Mouse (Mus musculus) embryonic facial prominence, embryonic 14.5 days (tissue): ENCODE data around the gene Rab19. TPM values are rescaled to one million over a fixed set of nuclear protein-coding genes. Genes with fewer than 3 reads are reported as not detected.
"Not testable (repeated sequence)": the region's sequence is repeated elsewhere in the genome, so short reads cannot be mapped to it uniquely, and the experiment has no call there.

Experiments used
- ATAC-seq: fragments of 200-750 bp; cut with Nextera tagmentation; 2 replicates; pipeline ENCODE4 v1.8.0; 2017; ENCODE audit warnings: low read depth, moderate number of reproducible peaks, moderate TSS enrichment
- DNase-seq: peaks from one replicate; pipeline ENCODE4 v3.0.0-alpha.2; 2015; ENCODE audit warnings: low spot score
- H3K27ac ChIP-seq: fragments of 300-500 bp; sonication (generic); replicated peaks from 2 replicates; pipeline ENCODE4 v1.5.1; 2014; ENCODE audit warnings: low read depth, mild to moderate bottlenecking, low read length, moderate library complexity
- H3K27me3 ChIP-seq: fragments of 300-500 bp; sonication (generic); replicated peaks from 2 replicates; pipeline ENCODE4 v1.6.1; 2014; ENCODE audit warnings: low read length; ENCODE audit not compliant: control insufficient read depth, insufficient read depth
- H3K36me3 ChIP-seq: fragments of 300-500 bp; sonication (generic); 2 replicates; pipeline ENCODE4 v1.6.1; 2014; ENCODE audit warnings: low read length, mixed read lengths; ENCODE audit not compliant: control insufficient read depth, insufficient read depth
- H3K4me1 ChIP-seq: fragments of 300-500 bp; sonication (generic); 2 replicates; pipeline ENCODE4 v1.6.1; 2014; ENCODE audit warnings: antibody characterized with exemption, low read length; ENCODE audit not compliant: control insufficient read depth, insufficient read depth
- H3K4me2 ChIP-seq: fragments of 300-500 bp; sonication (generic); 2 replicates; pipeline ENCODE4 v1.6.1; 2014; ENCODE audit warnings: low read depth, mild to moderate bottlenecking, low read length, moderate library complexity, mixed read lengths
- H3K4me3 ChIP-seq: fragments of 300-500 bp; sonication (generic); 2 replicates; pipeline ENCODE4 v1.5.1; 2014; ENCODE audit warnings: low read depth, mild to moderate bottlenecking, low read length
- H3K9ac ChIP-seq: fragments of 300-500 bp; sonication (generic); 2 replicates; pipeline ENCODE4 v1.6.1; 2014; ENCODE audit warnings: low read depth, mild to moderate bottlenecking, low read length, moderate library complexity, mixed read lengths
- H3K9me3 ChIP-seq: fragments of 300-500 bp; sonication (generic); 2 replicates; pipeline ENCODE4 v1.6.1; 2016; ENCODE audit warnings: low read length; ENCODE audit not compliant: control insufficient read depth
- WGBS: fragments of 180-500 bp; shearing (Covaris S2); extraction: QIAGEN DNeasy Blood & Tissue Kit; methylation state at CpG from one replicate; pipeline ENCODE4 v1.1.7; 2014; 5-methylcytosine and 5-hydroxymethylcytosine counted together
- polyA plus RNA-seq: library from polyadenylated mRNA; unstranded; fragments of >200 nt; fragmentation: Nextera tagmentation; extraction: Ambion mirVana; gene quantifications from 2 replicates; pipeline ENCODE4 v1.2.1, GENCODE M21; 2014

The Rab19 gene
- polyA plus RNA-seq, 1 experiment from 2014 or later, result 1.8 TPM

DNA sequence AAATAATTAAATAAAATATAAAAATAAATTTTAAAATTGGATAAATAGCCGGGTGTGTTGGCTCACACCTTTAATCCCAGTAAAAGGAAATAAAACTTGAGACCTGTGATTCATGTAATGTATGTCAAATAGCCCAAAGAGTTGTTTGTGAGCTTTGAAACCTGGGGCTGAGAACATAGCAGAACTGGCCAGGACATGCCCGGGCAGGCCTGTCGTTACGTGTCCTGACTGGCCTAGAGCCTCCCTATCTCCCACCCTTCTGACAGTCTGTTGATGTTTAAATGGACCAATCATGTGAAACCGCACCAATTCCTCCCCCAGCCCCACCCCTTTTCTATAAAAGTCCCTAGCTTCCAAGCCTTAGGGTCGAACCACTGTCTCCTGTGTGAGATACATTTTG, 56.5 kb downstream of the Rab19 start:
- H3K36me3 ChIP-seq, H3K9ac ChIP-seq, DNase-seq, ATAC-seq, H3K4me2 ChIP-seq, H3K4me1 ChIP-seq, H3K4me3 ChIP-seq, H3K27ac ChIP-seq, H3K27me3 ChIP-seq, H3K9me3 ChIP-seq: not testable (repeated sequence)
- WGBS, result 89% methylated on average over 6 of the region's 6 CpGs

Other genes with a start within 250 kb of the Rab19 start
- gene Kdm7a, start 174.4 kb upstream of the Rab19 start, polyA plus RNA-seq, result 5.5 and 6.0 TPM in 2 replicates
- gene Slc37a3, start 3.5 kb upstream of the Rab19 start, polyA plus RNA-seq, result 56.9 and 57.3 TPM in 2 replicates
- gene Mkrn1, start 39.3 kb downstream of the Rab19 start, polyA plus RNA-seq, result 67.1 and 72.4 TPM in 2 replicates
- gene Dennd2a, start 176.7 kb downstream of the Rab19 start, polyA plus RNA-seq, result 24.0 and 28.4 TPM in 2 replicates
- 27.3 and 32.8 TPM in 2 replicates for gene Adck2, start 192.7 kb downstream of the Rab19 start, polyA plus RNA-seq
- gene Gm42420, start 204.6 kb downstream of the Rab19 start, polyA plus RNA-seq, result not detected in 2 replicates
- gene Ndufb2, start 211.4 kb downstream of the Rab19 start, polyA plus RNA-seq, result 343 and 390 TPM in 2 replicates